Mouse (Mus musculus): ENCODE measurements around the gene Nek3.
"Not testable (repeated sequence)": the region's sequence is repeated elsewhere in the genome, so short reads cannot be mapped to it uniquely, and the experiment has no call there.

The Nek3 gene

GRCm38 (mm10) chr8:22143764-22144491 is 22.3 kb downstream of the Nek3 start:
- no peak for DNase-seq (ENCODE audit: low read depth, low spot score)

GRCm38 (mm10) chr8:22142592-22142991 is 23.6 kb downstream of the Nek3 start:
- no peak for DNase-seq (ENCODE audit: low read depth, low spot score)

GRCm38 (mm10) chr8:22141836-22142385 is 24.3 kb downstream of the Nek3 start:
- DNase-seq (ENCODE audit: low read depth, low spot score) = no peak

DNA sequence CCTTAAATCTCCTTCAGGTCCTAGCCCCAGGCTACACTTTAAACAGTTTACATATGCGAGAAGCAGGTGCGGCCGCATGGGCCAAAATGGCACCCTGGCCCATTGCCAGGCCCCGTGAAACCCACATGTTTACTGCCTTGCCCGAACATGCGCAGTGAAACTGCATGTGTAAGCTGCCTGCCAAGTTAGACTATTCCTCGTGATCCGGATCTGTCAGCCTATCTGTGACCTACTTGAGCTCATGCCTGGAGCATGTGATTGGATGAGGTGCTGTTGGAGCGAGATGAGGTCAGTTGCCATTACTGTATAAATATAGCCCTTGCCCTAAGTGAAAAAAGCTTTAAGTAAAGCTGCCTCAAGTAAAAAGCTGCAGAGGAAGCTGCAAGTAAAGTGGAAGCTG is 29.8 kb downstream of the Nek3 start:
- DNase-seq (ENCODE audit: low read depth, low spot score) = not testable (repeated sequence)

DNA sequence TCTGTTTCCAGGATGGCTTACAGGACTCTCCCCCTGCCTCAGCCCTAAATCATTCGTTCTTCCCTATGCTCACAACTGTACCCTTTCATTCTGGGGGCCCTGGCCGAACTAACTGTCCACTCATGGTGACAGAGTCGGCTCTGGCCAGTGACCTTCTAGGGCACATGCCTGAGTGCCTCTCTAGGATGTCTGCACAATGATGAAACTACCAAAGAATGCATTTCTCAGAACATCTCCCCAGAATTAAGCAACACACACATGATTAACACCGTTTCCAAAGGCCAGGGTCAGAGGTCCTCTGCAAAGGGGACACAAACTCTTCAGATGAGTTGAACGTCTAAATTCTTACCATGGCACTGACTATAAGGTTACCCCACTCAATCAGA is 31.5 kb downstream of the Nek3 start:
- DNase-seq (ENCODE audit: low read depth, low spot score) = no peak

DNA sequence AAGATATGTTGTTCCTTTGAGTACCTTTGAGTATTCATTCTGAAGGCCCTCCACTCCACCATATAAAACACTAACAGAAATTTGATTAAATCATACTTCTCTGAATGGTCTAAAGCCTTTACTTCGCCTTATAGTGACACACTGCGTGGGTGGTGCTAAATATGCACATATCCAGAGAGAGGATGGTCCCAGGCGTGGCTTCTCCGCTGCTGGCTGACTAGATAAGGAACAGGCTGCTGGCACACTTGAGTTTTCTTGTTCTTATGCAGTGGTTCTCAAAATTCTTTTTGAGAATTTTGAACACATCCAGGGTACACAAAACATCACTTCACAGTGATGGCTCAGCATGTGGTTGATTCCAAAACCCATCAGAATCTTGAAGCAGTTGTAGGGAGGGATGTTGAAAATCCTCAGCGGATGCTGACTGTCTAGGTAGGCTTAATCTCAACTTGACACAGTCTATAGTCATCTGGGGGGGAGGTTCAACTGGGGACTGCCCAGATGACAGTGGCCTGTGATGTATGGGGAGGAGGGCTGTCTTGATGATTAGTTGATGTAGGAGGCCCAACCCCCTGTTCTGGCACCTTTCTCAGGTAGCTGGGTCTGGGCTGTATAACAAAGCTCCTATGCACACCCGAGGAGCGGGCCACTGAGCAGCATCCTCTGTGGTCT is 32.0 kb downstream of the Nek3 start:
- DNase-seq (ENCODE audit: low read depth, low spot score) = no peak

DNA sequence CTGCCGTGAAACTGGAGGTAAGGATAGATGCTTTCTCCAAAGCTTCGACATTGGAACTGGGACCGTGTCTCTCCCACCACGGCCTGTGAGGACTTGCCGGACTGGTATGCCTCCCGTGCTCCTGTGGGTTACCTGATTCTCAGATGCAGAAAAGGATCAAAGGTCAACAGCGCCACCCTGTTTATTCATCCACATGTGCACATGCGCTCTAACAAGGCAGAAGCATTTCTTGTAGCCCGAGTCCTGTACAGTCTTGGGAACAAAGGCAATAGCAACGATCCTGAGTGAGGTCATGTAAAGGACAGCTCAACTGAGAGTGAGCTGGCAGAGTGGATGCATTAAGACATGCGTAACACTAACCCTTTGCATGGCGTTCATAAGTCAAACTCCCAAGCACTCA is 34.2 kb downstream of the Nek3 start:
- DNase-seq (ENCODE audit: low read depth, low spot score) = no peak

- DNase-seq (ENCODE audit: low read depth, low spot score) = no peak
Measured at GRCm38 (mm10) chr8:22124220-22125152, 41.7 kb downstream of the Nek3 start, which contains the start of gene Nek5. TSS of gene Nek5 (minus strand) at chr8:22125053.

DNA sequence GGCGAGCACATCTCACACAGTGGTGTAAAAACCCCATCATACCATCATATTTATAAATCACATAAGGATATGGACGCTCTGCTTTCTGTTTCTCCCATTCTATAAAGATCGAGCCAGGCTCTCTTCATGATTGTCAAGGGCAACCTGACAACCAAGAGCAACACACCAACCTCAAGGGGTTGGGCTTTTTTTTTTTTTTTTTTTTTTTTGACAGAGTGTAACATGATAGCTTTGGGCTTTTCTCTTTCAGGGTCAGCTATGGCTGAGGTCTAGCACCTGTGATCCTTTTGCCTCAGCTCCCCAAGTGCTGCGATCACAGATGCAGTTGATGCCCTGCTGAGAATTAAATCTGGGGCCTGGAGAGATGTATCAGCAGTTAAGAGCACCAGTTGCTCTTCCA is 59.2 kb downstream of the Nek3 start:
- no peak for DNase-seq (ENCODE audit: low read depth, low spot score)

- DNase-seq (ENCODE audit: low read depth, low spot score) = no peak
Measured at GRCm38 (mm10) chr8:22091568-22091967, 74.7 kb downstream of the Nek3 start.

- DNase-seq (ENCODE audit: low read depth, low spot score) = no peak
Measured at GRCm38 (mm10) chr8:22089226-22089625, 77.0 kb downstream of the Nek3 start.

DNA sequence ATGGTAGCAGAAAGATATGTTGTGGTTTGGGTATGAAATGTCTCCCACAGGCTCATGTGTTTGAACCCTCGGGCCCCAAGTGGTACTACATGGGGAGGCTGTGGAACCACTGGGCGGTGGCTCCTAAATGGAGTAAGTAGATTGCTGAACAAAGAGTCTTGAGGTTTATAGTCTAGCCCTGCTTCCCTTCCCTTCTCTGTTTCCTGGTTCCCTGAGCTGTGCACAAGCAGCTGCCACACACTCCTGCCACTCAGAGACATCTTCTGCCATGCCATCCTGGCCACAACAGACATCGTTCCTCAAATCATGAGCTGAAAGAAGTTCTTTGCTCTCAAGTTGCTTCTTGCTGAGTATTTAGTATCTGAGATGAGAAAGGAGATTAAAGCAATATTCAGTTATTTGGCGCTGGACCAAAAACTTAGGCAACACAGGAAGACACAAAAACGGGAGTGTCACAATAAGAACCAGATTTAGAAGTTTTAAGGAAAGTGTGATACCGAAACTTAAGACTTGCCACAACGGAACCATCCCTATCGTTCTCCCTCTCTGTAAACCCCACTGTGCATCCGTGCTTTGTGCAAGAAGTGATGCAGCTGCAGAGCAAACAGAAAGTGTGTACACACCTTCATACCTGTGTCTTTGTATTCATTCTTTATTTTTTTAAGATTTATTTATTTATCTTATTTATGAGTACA is 86.8 kb downstream of the Nek3 start:
- DNase-seq (ENCODE audit: low read depth, low spot score) = no peak

All from brain, embryonic 18.5 days (tissue).